Mouse (Mus musculus) kidney, embryonic 16.5 days (tissue): Measurements from ENCODE around the gene Wsb2. TPM values are rescaled to one million over a fixed set of nuclear protein-coding genes. Genes with fewer than 3 reads are reported as not detected.
"Not testable (repeated sequence)": the region's sequence is repeated elsewhere in the genome, so short reads cannot be mapped to it uniquely, and the experiment has no call there.

ENCODE experiments used
- ATAC-seq: fragments of 200-750 bp; cut with Nextera tagmentation; 2 replicates; pipeline ENCODE4 v1.8.0; 2017; ENCODE audit warnings: moderate TSS enrichment; ENCODE audit not compliant: low FRiP score, low TSS enrichment
- H3K27ac ChIP-seq: fragments of 300-500 bp; sonication (generic); 2 replicates; pipeline ENCODE4 v1.5.1; 2014; ENCODE audit warnings: low read length
- H3K27me3 ChIP-seq: fragments of 300-500 bp; sonication (generic); 2 replicates; pipeline ENCODE4 v1.6.1; 2014; ENCODE audit warnings: low read length, control low read depth, mixed read lengths; ENCODE audit not compliant: insufficient read depth
- H3K36me3 ChIP-seq: fragments of 300-500 bp; sonication (generic); 2 replicates; pipeline ENCODE4 v1.6.1; 2014; ENCODE audit warnings: low read length, control low read depth, mixed read lengths; ENCODE audit not compliant: insufficient read depth
- H3K4me1 ChIP-seq: fragments of 300-500 bp; sonication (generic); 2 replicates; pipeline ENCODE4 v1.6.1; 2014; ENCODE audit warnings: low read length, control low read depth, mixed read lengths; ENCODE audit not compliant: insufficient read depth
- H3K4me2 ChIP-seq: fragments of 300-500 bp; sonication (generic); replicated peaks from 2 replicates; pipeline ENCODE4 v1.6.1; 2014; ENCODE audit warnings: low read depth, low read length
- H3K4me3 ChIP-seq: fragments of 300-500 bp; sonication (generic); 2 replicates; pipeline ENCODE4 v1.5.1; 2014; ENCODE audit warnings: mild to moderate bottlenecking, low read length
- H3K9ac ChIP-seq: fragments of 300-500 bp; sonication (generic); replicated peaks from 2 replicates; pipeline ENCODE4 v1.6.1; 2014; ENCODE audit warnings: low read length
- H3K9me3 ChIP-seq: fragments of 300-500 bp; sonication (generic); 2 replicates; pipeline ENCODE4 v1.6.1; 2016; ENCODE audit warnings: low read length, control low read depth
- WGBS: fragments of 180-500 bp; shearing (Covaris S2); extraction: QIAGEN DNeasy Blood & Tissue Kit; methylation state at CpG from one replicate; pipeline ENCODE4 v1.1.7; 2014; 5-methylcytosine and 5-hydroxymethylcytosine counted together
- polyA plus RNA-seq: library from polyadenylated mRNA; unstranded; fragments of >200 nt; fragmentation: Nextera tagmentation; extraction: Ambion mirVana; gene quantifications from 2 replicates; pipeline ENCODE4 v1.2.1, GENCODE M21; 2015

Gene Wsb2
- polyA plus RNA-seq, 1 experiment from 2014 or later: 69.7 TPM

DNA sequence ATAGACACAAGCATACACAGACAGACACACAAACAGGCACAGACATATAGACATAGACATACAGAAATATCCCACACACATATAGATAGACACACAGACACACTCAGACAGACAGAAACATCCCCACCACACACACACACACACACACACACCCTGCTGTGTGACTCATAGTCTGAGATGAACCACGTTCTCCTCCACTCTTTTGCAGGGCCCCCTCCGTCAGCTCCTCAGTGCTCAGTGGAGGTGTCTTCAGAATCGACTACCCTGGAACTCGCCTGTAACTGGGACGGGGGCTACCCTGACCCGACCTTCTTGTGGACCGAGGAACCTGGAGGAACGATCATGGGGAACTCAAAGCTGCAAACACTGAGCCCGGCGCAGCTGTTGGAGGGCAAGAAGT is 19.1 kb upstream of the Wsb2 start:
- WGBS: 89% methylated on average over 10 of the region's 10 CpGs
- Histone ChIP-seq H3K9me3 (peaks cover 9% of the 10 kb centered on the region), H3K27me3 (no peaks in the 10 kb centered on the region), H3K4me2 (no peak overlapping the region), H3K27ac (no peak overlapping the region), H3K9ac (no peak overlapping the region), H3K4me3 (no peak overlapping the region), H3K36me3 (peaks cover 35% of the 10 kb centered on the region), H3K4me1 (no peaks in the 10 kb centered on the region)
- ATAC-seq: no peak

DNA sequence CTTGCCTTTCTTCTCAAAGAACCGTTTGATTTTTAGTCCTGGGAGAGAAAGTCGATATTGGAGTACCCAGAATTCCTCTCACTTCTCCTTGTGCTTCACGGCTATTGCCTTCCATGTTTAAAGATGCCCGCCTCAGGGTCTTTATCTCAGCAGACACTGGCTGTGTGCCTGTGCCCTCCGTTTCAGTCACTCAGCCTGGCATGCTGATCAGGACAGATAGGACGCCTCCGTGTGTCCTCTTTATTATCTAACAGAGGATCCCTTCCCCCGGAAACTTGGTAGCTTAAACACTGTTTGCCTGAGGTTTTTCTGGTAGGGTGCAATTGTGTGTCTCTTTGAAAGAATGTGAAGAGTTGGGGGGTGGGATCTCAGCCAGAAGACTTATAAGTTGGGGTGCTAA is 18.6 kb upstream of the Wsb2 start:
- H3K4me1 ChIP-seq: no peaks in the 10 kb centered on the region
- no peaks in the 10 kb centered on the region for H3K27me3 ChIP-seq
- H3K9ac ChIP-seq: no peak overlapping the region
- ATAC-seq: no peak
- no peak overlapping the region for H3K4me2 ChIP-seq
- 89% methylated on average over 8 of the region's 8 CpGs for WGBS
- peaks cover 9% of the 10 kb centered on the region for H3K9me3 ChIP-seq
- peaks cover 35% of the 10 kb centered on the region for H3K36me3 ChIP-seq
- no peak overlapping the region for H3K4me3 ChIP-seq
- H3K27ac ChIP-seq: no peak overlapping the region

DNA sequence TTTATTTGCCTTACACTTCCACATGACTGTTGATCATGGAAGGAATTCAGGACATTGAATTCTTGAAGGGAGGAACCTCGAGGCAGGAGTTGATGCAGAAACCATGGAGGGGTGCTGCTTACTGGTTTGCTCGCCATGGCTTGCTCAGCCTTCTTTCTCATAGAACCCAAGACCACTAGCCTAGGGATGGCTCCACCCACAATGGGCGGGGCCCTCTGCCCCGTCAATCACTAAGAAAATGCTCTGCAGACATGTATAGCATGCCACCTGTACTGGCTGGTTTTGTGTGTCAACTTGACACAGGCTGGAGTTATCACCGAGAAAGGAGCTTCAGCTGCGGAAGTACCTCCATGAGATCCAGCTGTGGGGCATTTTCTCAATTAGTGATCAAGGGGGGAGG is 17.0 kb upstream of the Wsb2 start:
- H3K4me1 ChIP-seq: no peaks in the 10 kb centered on the region
- no peak overlapping the region for H3K9ac ChIP-seq
- ATAC-seq: no peak
- H3K27me3 ChIP-seq: no peaks in the 10 kb centered on the region
- H3K27ac ChIP-seq: no peak overlapping the region
- H3K4me3 ChIP-seq: no peak overlapping the region
- H3K9me3 ChIP-seq: peaks cover 4% of the 10 kb centered on the region; the same call in 1 of the 2 replicates
- peaks cover 35% of the 10 kb centered on the region for H3K36me3 ChIP-seq
- WGBS: 86% methylated on average over 6 of the region's 6 CpGs
- no peak overlapping the region for H3K4me2 ChIP-seq

DNA sequence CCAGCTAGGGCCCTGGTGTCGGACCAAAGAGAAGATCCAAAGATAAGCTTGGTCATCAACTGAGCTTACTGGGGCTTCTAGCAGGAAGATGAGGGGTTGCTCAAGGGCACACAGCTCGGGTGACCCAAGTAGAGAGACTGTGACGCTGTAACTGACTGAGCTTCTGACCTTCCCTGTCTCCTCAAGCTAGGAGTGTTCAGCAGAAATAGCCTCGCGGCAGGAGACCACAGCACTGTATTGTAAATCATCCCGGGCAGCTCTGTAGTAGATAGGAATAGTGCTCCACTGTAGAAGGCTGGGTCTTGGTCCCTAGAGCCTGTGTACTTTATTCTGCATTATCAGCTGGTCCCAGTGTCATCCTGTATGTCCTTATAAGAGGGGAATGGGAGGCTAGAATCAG is 15.2 kb upstream of the Wsb2 start:
- Histone ChIP-seq H3K9me3 (peaks cover under 1% of the 10 kb centered on the region; the same call in 1 of the 2 replicates), H3K9ac (no peak overlapping the region), H3K4me2 (no peak overlapping the region), H3K4me3 (no peak overlapping the region), H3K36me3 (peaks cover 23% of the 10 kb centered on the region), H3K27ac (no peak overlapping the region), H3K27me3 (no peaks in the 10 kb centered on the region), H3K4me1 (peaks cover 6% of the 10 kb centered on the region; the same call in 1 of the 2 replicates)
- ATAC-seq: no peak
- WGBS: 53% methylated on average over 6 of the region's 6 CpGs

DNA sequence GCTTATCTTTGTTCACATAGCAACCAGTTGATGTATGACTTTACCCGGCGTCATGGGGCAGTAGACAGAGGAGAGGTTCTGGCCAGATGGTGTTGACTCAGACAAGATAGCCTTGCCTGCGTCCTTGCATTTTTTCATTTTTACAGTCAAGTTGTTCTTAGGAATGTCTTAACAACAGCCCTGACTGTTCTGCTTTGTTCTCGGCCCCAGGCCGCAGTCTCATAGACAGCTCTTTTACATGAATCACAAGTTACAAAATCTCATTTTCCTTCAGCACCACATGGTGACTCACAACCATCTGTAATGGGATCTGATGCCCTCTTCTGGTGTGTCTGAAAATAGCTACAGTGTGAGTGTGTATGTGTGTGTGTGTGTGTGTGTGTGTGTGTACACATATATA is 12.6 kb upstream of the Wsb2 start:
- H3K27me3 ChIP-seq, H3K27ac ChIP-seq, H3K4me3 ChIP-seq, H3K4me1 ChIP-seq, H3K9ac ChIP-seq, H3K4me2 ChIP-seq, ATAC-seq, H3K9me3 ChIP-seq: not testable (repeated sequence)
- peaks cover 24% of the 10 kb centered on the region for H3K36me3 ChIP-seq
- WGBS: 85% methylated on average over 5 of the region's 5 CpGs

DNA sequence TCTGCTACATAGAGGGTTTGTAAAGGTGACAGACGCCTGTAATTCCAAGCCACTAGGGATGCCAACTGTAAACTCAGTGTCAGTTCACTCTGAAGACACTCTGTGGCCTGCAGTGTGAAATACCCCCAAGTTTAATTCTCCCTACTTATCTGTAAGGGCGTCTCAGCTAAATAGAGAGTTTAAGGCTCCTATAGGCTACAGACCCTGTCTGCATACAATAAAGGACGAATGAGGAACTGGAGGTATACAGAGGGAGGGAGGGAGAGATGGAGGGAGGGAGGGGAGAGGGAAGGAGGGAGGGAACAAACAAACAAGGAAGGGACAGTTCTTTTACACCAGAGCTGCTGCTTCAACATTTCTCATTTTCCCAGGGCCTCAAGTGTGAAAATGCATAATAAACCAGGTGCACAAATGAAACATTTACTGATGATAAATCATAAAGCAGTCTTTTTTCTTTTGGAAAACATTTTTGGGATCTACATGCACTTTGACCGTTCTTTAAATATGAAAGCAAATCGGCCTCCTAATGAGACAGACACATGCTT is 11.6 kb upstream of the Wsb2 start:
- peaks cover 16% of the 10 kb centered on the region for H3K36me3 ChIP-seq
- H3K27me3 ChIP-seq: no peaks in the 10 kb centered on the region
- H3K4me3 ChIP-seq: no peak overlapping the region
- H3K9ac ChIP-seq: no peak overlapping the region
- WGBS: 82% methylated on average over 5 of the region's 5 CpGs
- H3K27ac ChIP-seq: no peak overlapping the region
- no peak overlapping the region for H3K4me2 ChIP-seq
- peaks cover 6% of the 10 kb centered on the region; the same call in 1 of the 2 replicates for H3K4me1 ChIP-seq
- no peak for ATAC-seq
- H3K9me3 ChIP-seq: no peaks in the 10 kb centered on the region

DNA sequence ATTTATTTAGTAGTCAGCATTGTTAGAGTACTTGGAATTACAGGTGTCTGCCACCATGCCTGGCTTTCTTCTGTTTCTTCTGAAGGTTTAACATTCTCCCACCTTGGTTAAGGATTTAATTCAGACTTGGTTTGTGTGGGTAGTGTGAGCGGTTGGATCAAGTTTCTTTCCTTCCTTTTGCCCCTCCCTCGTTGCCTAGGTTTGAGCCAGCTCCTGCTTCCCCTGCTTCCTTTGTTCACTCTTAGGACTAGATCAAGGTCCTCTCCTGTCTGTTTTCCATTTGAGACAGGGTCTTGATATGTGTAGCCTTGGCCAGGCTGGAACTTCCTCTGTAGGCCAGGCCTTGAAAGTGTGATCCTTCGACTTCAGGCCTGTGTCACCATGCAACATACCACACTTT is 10.8 kb upstream of the Wsb2 start:
- Histone ChIP-seq H3K9ac (0 out of 2 replicates have a peak overlapping the region, but pooled peaks have one; percentile 23), H3K27ac (0 out of 2 replicates have a peak overlapping the region, but pooled peaks have one; percentile 30), H3K4me3 (no peak overlapping the region), H3K4me2 (no peak overlapping the region), H3K9me3 (no peaks in the 10 kb centered on the region), H3K4me1 (peaks cover 6% of the 10 kb centered on the region; the same call in 1 of the 2 replicates), H3K27me3 (no peaks in the 10 kb centered on the region), H3K36me3 (peaks cover 16% of the 10 kb centered on the region)
- no peak for ATAC-seq
- 45% methylated on average over 3 of the region's 3 CpGs for WGBS

DNA sequence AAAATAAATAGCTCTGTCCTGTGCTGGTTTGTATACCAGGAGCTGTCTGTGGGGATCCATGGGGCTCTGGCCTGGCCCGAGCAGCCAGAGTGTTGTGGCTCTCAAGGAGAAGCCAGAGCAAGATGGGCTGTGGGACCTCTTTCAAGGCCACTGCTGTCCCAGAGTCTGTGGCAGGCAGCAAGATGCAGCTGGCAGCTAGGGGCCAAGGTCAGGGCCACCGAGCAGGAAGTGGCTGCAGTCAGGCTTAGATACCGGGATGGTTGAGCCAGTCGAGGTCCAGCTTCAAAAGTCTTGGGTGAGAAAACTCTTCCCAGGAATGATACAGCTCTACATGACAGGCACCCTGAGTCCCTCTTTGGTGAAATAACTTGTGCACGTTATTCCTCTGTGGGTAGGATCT is 10.1 kb upstream of the Wsb2 start:
- H3K4me1 ChIP-seq: peaks cover 6% of the 10 kb centered on the region; the same call in 1 of the 2 replicates
- H3K4me3 ChIP-seq: no peak overlapping the region
- no peak overlapping the region for H3K4me2 ChIP-seq
- H3K27ac ChIP-seq: no peak overlapping the region
- peaks cover 22% of the 10 kb centered on the region for H3K36me3 ChIP-seq
- no peak; the same call in 1 of the 2 replicates for ATAC-seq
- H3K9me3 ChIP-seq: no peaks in the 10 kb centered on the region
- H3K9ac ChIP-seq: 0 out of 2 replicates have a peak overlapping the region, but pooled peaks have one; percentile 4
- WGBS: 46% methylated on average over 5 of the region's 5 CpGs
- no peaks in the 10 kb centered on the region for H3K27me3 ChIP-seq

DNA sequence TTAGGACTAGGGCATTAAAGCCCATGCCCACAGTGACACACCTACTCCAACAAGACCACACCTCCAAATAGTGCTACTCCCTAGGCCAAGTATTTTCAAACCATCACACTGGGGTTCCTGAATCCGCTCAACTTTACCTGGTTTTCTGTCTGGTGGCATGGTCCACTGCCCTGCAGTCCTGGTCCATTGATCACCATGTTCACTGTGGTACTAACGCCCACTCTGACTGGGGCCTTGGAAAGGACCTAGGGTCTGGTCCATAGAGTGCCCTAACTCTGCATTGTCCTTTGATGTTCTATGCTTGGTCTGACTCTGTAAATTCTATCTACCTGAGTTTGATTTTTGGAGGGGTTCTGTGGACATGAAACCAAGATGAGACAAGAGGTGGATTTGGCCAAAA is 9.3 kb upstream of the Wsb2 start:
- Histone ChIP-seq H3K4me2 (no peak overlapping the region), H3K4me1 (peaks cover 6% of the 10 kb centered on the region; the same call in 1 of the 2 replicates), H3K27me3 (no peaks in the 10 kb centered on the region), H3K9ac (no peak overlapping the region), H3K36me3 (peaks cover 23% of the 10 kb centered on the region), H3K27ac (no peak overlapping the region), H3K4me3 (no peak overlapping the region), H3K9me3 (no peaks in the 10 kb centered on the region)
- 90% methylated on average over 2 of the region's 2 CpGs for WGBS
- no peak for ATAC-seq

DNA sequence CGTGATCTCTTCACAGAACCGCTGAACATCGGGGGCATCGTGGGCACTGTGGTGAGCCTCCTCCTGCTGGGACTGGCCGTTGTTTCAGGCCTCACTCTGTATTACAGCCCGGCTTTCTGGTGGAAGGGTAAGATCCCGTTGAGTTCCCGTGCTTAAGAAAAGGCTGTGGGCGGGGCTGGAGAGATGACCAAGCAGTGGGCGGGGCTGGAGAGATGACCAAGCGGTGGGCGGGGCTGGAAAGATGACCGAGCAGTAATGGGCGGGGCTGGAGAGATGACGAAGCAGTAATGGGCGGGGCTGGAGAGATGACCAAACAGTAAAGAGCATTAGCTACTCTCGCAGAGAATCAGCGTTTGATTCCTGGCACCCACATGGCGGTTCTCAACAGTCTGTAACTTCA is 8.8 kb upstream of the Wsb2 start:
- H3K27ac ChIP-seq: no peak overlapping the region
- ATAC-seq: peak; percentile 51; the same call in 1 of the 2 replicates
- peaks cover 6% of the 10 kb centered on the region; the same call in 1 of the 2 replicates for H3K4me1 ChIP-seq
- peaks cover 23% of the 10 kb centered on the region for H3K36me3 ChIP-seq
- H3K4me2 ChIP-seq: no peak overlapping the region
- no peaks in the 10 kb centered on the region for H3K27me3 ChIP-seq
- no peak overlapping the region for H3K4me3 ChIP-seq
- WGBS: 40% methylated on average over 19 of the region's 19 CpGs
- no peaks in the 10 kb centered on the region for H3K9me3 ChIP-seq
- H3K9ac ChIP-seq: no peak overlapping the region
